ENCODE assay signal across 8 mouse cellular contexts in the genomic region with DNA sequence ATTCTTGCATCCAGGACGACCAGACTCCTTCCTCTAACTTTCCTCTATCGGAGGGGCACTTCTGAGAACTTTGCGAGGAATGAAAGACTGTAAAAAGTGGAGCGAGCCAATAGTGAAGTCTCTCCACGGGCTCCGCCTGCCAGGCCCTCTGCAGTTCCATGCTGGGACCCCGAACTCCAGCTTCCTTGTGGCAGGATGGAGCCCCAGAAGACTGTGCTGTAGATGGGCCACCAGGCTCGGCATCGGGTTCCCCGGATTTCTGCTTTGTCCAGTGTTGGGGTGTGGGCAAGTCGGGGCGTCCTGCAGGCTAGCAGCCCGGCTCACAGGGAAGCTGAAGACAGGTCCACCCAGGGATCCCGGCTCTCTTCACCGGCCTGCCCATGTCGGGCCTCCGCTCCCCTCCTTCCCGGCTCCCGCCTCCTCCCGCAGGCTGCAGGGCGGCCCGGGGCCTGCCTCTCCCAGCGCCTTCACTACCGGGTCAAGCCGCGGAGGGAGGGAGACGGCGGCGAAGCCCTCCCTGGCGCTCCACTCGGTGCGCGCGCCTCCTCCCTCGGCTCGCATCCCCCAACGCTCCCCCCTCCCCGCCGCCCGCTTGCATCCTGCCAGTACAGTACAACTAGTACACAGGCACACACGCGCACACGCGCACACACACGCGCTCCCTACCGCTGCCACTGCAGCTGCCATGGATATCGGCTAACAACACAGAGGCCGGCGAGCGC. TPM values are rescaled to one million over a fixed set of nuclear protein-coding genes. Genes with fewer than 3 reads are reported as not detected.
DNase-seq lines count a peak whose midpoint lies in the region; ATAC-seq and TF ChIP-seq lines count a peak whose summit lies in the region.

No protein-coding gene starts in this region.

- peaks cover 7% of the 10 kb centered on the region; the same call in 1 of the 2 replicates for H3K9me3 ChIP-seq in E14TG2a.4 (ENCODE audit: low read length)
- H3K9me3 ChIP-seq in forebrain, embryonic 16.5 days (ENCODE audit: control insufficient read depth, low read length): no peaks in the 10 kb centered on the region
- H3K9me3 ChIP-seq in liver, embryonic 13.5 days (replicated peaks): no peaks in the 10 kb centered on the region
- H3K9me3 ChIP-seq in neural tube, embryonic 15.5 days (replicated peaks): no peaks in the 10 kb centered on the region

- intact Hi-C loops in heart, postnatal 10 days (cut with DNase I): no loop called here

- TF ChIP-seq CTCF in E14TG2a.4 (conservative IDR thresholded peaks at IDR 0.05; ENCODE audit: low read length): no peak

- peak; percentile 90 to 91 for DNase-seq in cerebellum, adult 18-20 months
- peak; percentile 77 for DNase-seq in heart, postnatal 10 days
- DNase-seq in kidney, postnatal 4 days: peak; percentile 85 to 90
- DNase-seq in liver, embryonic 13.5 days: no peak
- DNase-seq in urinary bladder, postnatal 25 days (ENCODE audit: low spot score): peak; percentile 48

- peak overlapping the region; percentile 70 for H3K27ac ChIP-seq in forebrain, embryonic 16.5 days (ENCODE audit: low read length)
- H3K27ac ChIP-seq in liver, embryonic 13.5 days: no peak overlapping the region
- peak overlapping the region; percentile 85 for H3K27ac ChIP-seq in neural tube, embryonic 15.5 days (replicated peaks)

- H3K27me3 ChIP-seq in E14TG2a.4 (ENCODE audit: insufficient read depth, low read length): peaks cover 39% of the 10 kb centered on the region
- H3K27me3 ChIP-seq in forebrain, embryonic 16.5 days (replicated peaks; ENCODE audit: control insufficient read depth, insufficient read depth, low read length): no peaks in the 10 kb centered on the region
- peaks cover 30% of the 10 kb centered on the region for H3K27me3 ChIP-seq in liver, embryonic 13.5 days
- H3K27me3 ChIP-seq in neural tube, embryonic 15.5 days (replicated peaks): no peaks in the 10 kb centered on the region

- peaks cover 27% of the 10 kb centered on the region for H3K4me1 ChIP-seq in E14TG2a.4 (replicated peaks; ENCODE audit: low read depth, low read length)
- peaks cover 16% of the 10 kb centered on the region for H3K4me1 ChIP-seq in forebrain, embryonic 16.5 days (replicated peaks; ENCODE audit: control insufficient read depth, insufficient read depth, low read length)
- no peaks in the 10 kb centered on the region for H3K4me1 ChIP-seq in liver, embryonic 13.5 days (replicated peaks)
- H3K4me1 ChIP-seq in neural tube, embryonic 15.5 days: peaks cover 28% of the 10 kb centered on the region

- peak overlapping the region; percentile 100 for H3K4me2 ChIP-seq in forebrain, embryonic 16.5 days (ENCODE audit: low read length)
- H3K4me2 ChIP-seq in liver, embryonic 13.5 days: peak overlapping the region; percentile 59
- peak overlapping the region; percentile 98 for H3K4me2 ChIP-seq in neural tube, embryonic 15.5 days

- no peaks in the 10 kb centered on the region for H3K36me3 ChIP-seq in E14TG2a.4 (ENCODE audit: insufficient read depth, low read length)
- H3K36me3 ChIP-seq in forebrain, embryonic 16.5 days (ENCODE audit: control insufficient read depth, insufficient read depth): no peaks in the 10 kb centered on the region
- no peaks in the 10 kb centered on the region for H3K36me3 ChIP-seq in liver, embryonic 13.5 days
- no peaks in the 10 kb centered on the region for H3K36me3 ChIP-seq in neural tube, embryonic 15.5 days

- peak; percentile 97 for ATAC-seq in forebrain, embryonic 16.5 days
- ATAC-seq in liver, embryonic 13.5 days (ENCODE audit: low read depth): peak; percentile 61; the same call in 1 of the 2 replicates
- peak; percentile 97 for ATAC-seq in neural tube, embryonic 15.5 days (ENCODE audit: low FRiP score)

- WGBS in forebrain, embryonic 16.5 days: under 1% methylated on average over 47 of the region's 51 CpGs
- 2% methylated on average over 44 of the region's 51 CpGs for WGBS in liver, embryonic 13.5 days (ENCODE audit: insufficient replicate concordance)
- under 1% methylated on average over 48 of the region's 51 CpGs for WGBS in neural tube, embryonic 15.5 days

- peak overlapping the region; percentile 85 for H3K4me3 ChIP-seq in E14TG2a.4 (replicated peaks; ENCODE audit: low read length)
- peak overlapping the region; percentile 80 for H3K4me3 ChIP-seq in forebrain, embryonic 16.5 days (replicated peaks; ENCODE audit: low read length)
- peak overlapping the region; percentile 51 for H3K4me3 ChIP-seq in liver, embryonic 13.5 days (replicated peaks)
- peak overlapping the region; percentile 72 for H3K4me3 ChIP-seq in neural tube, embryonic 15.5 days (replicated peaks)

- H3K9ac ChIP-seq in forebrain, embryonic 16.5 days (replicated peaks; ENCODE audit: low read depth, low read length): peak overlapping the region; percentile 80
- H3K9ac ChIP-seq in liver, embryonic 13.5 days: 0 out of 2 replicates have a peak overlapping the region, but pooled peaks have one; percentile 29
- peak overlapping the region; percentile 72 for H3K9ac ChIP-seq in neural tube, embryonic 15.5 days (replicated peaks)

RNA-seq across cellular contexts. Expression of a gene that starts 0.5 kb away (rescaled TPM):
- polyA plus RNA-seq in forebrain, embryonic 16.5 days (2015; fragmentation: Nextera tagmentation; extraction: Ambion mirVana): 22.7 and 37.7 TPM in 2 replicates
- total RNA-seq in heart, postnatal 10 days (2021): 1 to 10 TPM; 2.2 to 2.4 TPM
- 0.28 and 0.43 TPM in 2 replicates for polyA plus RNA-seq in liver, embryonic 13.5 days (2015; fragmentation: Nextera tagmentation; extraction: Ambion mirVana)
- 26.8 and 39.5 TPM in 2 replicates for polyA plus RNA-seq in neural tube, embryonic 15.5 days (2015; fragmentation: Nextera tagmentation; extraction: Ambion mirVana)

Comparison
In these comparisons a context has a peak if more than half of its experiments do, and no peak if none do; other contexts are left out.
1. H3K9ac ChIP-seq: peak in every context shown above with its lines; median percentile 80 in forebrain, embryonic 16.5 days; 72 in neural tube, embryonic 15.5 days; 29 in liver, embryonic 13.5 days.
2. RNA of a gene that starts 0.5 kb away (polyA plus RNA-seq): 26.8 to 39.5 TPM in neural tube, embryonic 15.5 days and 22.7 to 37.7 TPM in forebrain, embryonic 16.5 days; 0.28 to 0.43 TPM in liver, embryonic 13.5 days; every median in the first group is over 10 times any median in the second.
3. Peak in every context shown above with its lines, with median percentiles within 50 percentile points of each other: H3K4me3 ChIP-seq, ATAC-seq and H3K4me2 ChIP-seq.